Mouse (Mus musculus): Measurements from ENCODE around the gene Mrto4.

DNA sequence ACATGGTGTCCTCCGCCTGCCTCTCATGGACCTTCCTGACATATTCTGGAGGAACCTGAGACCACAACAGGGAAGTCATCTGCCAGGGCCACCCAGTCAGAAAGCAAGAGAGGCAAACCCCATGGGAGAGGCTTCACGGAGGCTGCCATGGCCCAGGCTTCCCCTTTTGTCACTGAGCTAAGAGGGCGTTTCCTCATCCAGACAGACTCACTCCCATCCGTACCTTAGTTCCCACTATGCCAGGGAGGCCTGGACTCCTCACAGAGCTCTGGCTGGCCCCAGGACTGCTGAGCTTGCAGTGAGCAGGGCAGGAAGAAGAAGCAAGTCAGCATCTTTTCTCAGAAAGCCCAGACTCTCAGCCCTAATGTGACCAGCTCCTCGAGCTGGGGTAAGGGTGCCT lies 44.5 kb downstream of the Mrto4 start:
- TF ChIP-seq CTCF (conservative IDR thresholded peaks at IDR 0.05; ENCODE audit: low read length) (no peak), NANOG (IDR thresholded peaks at IDR 0.05; ENCODE audit: borderline replicate concordance, low read length) (no peak)

Measured in E14TG2a.4 (cell line).